Mouse (Mus musculus): ENCODE measurements around the gene Nbea.

Gene Nbea

GRCm38 (mm10) chr3:55753872-55754271 is 429.6 kb downstream of the Nbea start:
- no peak for DNase-seq (ENCODE audit: low read depth, low spot score)

- DNase-seq (ENCODE audit: low read depth, low spot score) = no peak
Measured at GRCm38 (mm10) chr3:55752558-55752957, 430.9 kb downstream of the Nbea start.

GRCm38 (mm10) chr3:55751363-55751762 is 432.1 kb downstream of the Nbea start:
- no peak for DNase-seq (ENCODE audit: low read depth, low spot score)

- no peak for DNase-seq (ENCODE audit: low read depth, low spot score)
Measured at GRCm38 (mm10) chr3:55750445-55751065, 432.9 kb downstream of the Nbea start.

- DNase-seq (ENCODE audit: low read depth, low spot score) = no peak
Measured at GRCm38 (mm10) chr3:55743885-55744284, 439.6 kb downstream of the Nbea start.

GRCm38 (mm10) chr3:55742654-55743053 is 440.8 kb downstream of the Nbea start:
- no peak for DNase-seq (ENCODE audit: low read depth, low spot score)

- DNase-seq (ENCODE audit: low read depth, low spot score) = no peak
Measured at GRCm38 (mm10) chr3:55742218-55742617, 441.3 kb downstream of the Nbea start.

GRCm38 (mm10) chr3:55741428-55741827 is 442.1 kb downstream of the Nbea start:
- no peak for DNase-seq (ENCODE audit: low read depth, low spot score)

GRCm38 (mm10) chr3:55733665-55734064 is 449.8 kb downstream of the Nbea start:
- DNase-seq (ENCODE audit: low read depth, low spot score) = no peak

GRCm38 (mm10) chr3:55730549-55730948 is 453.0 kb downstream of the Nbea start:
- DNase-seq (ENCODE audit: low read depth, low spot score) = no peak

GRCm38 (mm10) chr3:55730142-55730541 is 453.4 kb downstream of the Nbea start:
- no peak for DNase-seq (ENCODE audit: low read depth, low spot score)

GRCm38 (mm10) chr3:55714260-55714659 is 469.2 kb downstream of the Nbea start:
- DNase-seq (ENCODE audit: low read depth, low spot score) = no peak

- DNase-seq (ENCODE audit: low read depth, low spot score) = no peak
Measured at GRCm38 (mm10) chr3:55713856-55714255, 469.6 kb downstream of the Nbea start.

- no peak for DNase-seq (ENCODE audit: low read depth, low spot score)
Measured at GRCm38 (mm10) chr3:55710300-55710699, 473.2 kb downstream of the Nbea start.

GRCm38 (mm10) chr3:55701632-55702031 is 481.9 kb downstream of the Nbea start:
- no peak for DNase-seq (ENCODE audit: low read depth, low spot score)

GRCm38 (mm10) chr3:55697174-55697573 is 486.3 kb downstream of the Nbea start:
- no peak for DNase-seq (ENCODE audit: low read depth, low spot score)

- DNase-seq (ENCODE audit: low read depth, low spot score) = no peak
Measured at GRCm38 (mm10) chr3:55693073-55693472, 490.4 kb downstream of the Nbea start.

GRCm38 (mm10) chr3:55688098-55688497 is 495.4 kb downstream of the Nbea start:
- DNase-seq (ENCODE audit: low read depth, low spot score) = no peak

GRCm38 (mm10) chr3:55686993-55687392 is 496.5 kb downstream of the Nbea start:
- no peak for DNase-seq (ENCODE audit: low read depth, low spot score)

GRCm38 (mm10) chr3:55685627-55686026 is 497.9 kb downstream of the Nbea start:
- no peak for DNase-seq (ENCODE audit: low read depth, low spot score)

- DNase-seq (ENCODE audit: low read depth, low spot score) = no peak
Measured at GRCm38 (mm10) chr3:55684892-55685291, 498.6 kb downstream of the Nbea start.

GRCm38 (mm10) chr3:55677691-55678090 is 505.8 kb downstream of the Nbea start:
- DNase-seq (ENCODE audit: low read depth, low spot score) = no peak

GRCm38 (mm10) chr3:55674185-55674584 is 509.3 kb downstream of the Nbea start:
- no peak for DNase-seq (ENCODE audit: low read depth, low spot score)

GRCm38 (mm10) chr3:55667048-55667447 is 516.5 kb downstream of the Nbea start:
- no peak for DNase-seq (ENCODE audit: low read depth, low spot score)
